Mouse (Mus musculus) MEL (cell line): ENCODE results near the gene Mbd6. TPM values are rescaled to one million over a fixed set of nuclear protein-coding genes. Genes with fewer than 3 reads are reported as not detected.
"Not testable (repeated sequence)": the region's sequence is repeated elsewhere in the genome, so short reads cannot be mapped to it uniquely, and the experiment has no call there.

ENCODE experiments used
- DNase-seq: peaks from one replicate; pipeline ENCODE4 v3.0.0; 2011; ENCODE audit warnings: low read depth, low spot score
- H3K27ac ChIP-seq: 2 replicates; pipeline ENCODE4 v1.5.1; 2012; ENCODE audit warnings: low read depth, mild to moderate bottlenecking, control low read depth, low read length, moderate library complexity; ENCODE audit not compliant: control insufficient read depth
- H3K27me3 ChIP-seq, 2 experiments: fragments of 150-350 bp in 1 of 2; sonication (generic) in 1 of 2; 2 replicates each; pipeline ENCODE4 v1.6.1; 2012; ENCODE audit warnings: low read length in 2 of 2, mild to moderate bottlenecking in 2 of 2, improper control_type of control experiment in 1 of 2, moderate library complexity in 1 of 2; ENCODE audit not compliant: insufficient read depth in 2 of 2, control insufficient read depth in 1 of 2
- H3K36me3 ChIP-seq, 2 experiments: 2 replicates each; pipeline ENCODE4 v1.6.1; 2012 to 2014; ENCODE audit warnings: low read length in 2 of 2, improper control_type of control experiment in 1 of 2, inconsistent platforms in 1 of 2, mild to moderate bottlenecking in 1 of 2; ENCODE audit not compliant: insufficient read depth in 2 of 2, control insufficient read depth in 1 of 2
- H3K4me1 ChIP-seq, 2 experiments: fragments of 150-350 bp in 1 of 2; sonication (generic) in 1 of 2; 2 replicates each; pipeline ENCODE4 v1.6.1; 2012; ENCODE audit warnings: low read length in 2 of 2, improper control_type of control experiment in 1 of 2, mild to moderate bottlenecking in 1 of 2; ENCODE audit not compliant: insufficient read depth in 2 of 2, control insufficient read depth in 1 of 2
- H3K4me3 ChIP-seq, 2 experiments: fragments of 150-350 bp in 1 of 2; sonication (generic) in 1 of 2; 2 replicates each; pipeline ENCODE4 v1.5.1; 2012; ENCODE audit warnings: low read depth in 2 of 2, low read length in 2 of 2, mild to moderate bottlenecking in 2 of 2, moderate library complexity in 2 of 2, control low read depth in 1 of 2, improper control_type of control experiment in 1 of 2; ENCODE audit not compliant: control insufficient read depth in 1 of 2, insufficient read depth in 1 of 2
- H3K79me2 ChIP-seq: 2 replicates; pipeline ENCODE4 v1.6.1; 2012; ENCODE audit warnings: mild to moderate bottlenecking, low read length, moderate library complexity; ENCODE audit not compliant: control insufficient read depth, poor library complexity, insufficient read depth
- H3K9ac ChIP-seq: 2 replicates; pipeline ENCODE4 v1.6.1; 2012; ENCODE audit warnings: low read depth, mild to moderate bottlenecking, control low read depth, low read length, moderate library complexity; ENCODE audit not compliant: control insufficient read depth, poor library complexity, severe bottlenecking
- H3K9me3 ChIP-seq: fragments of 150-350 bp; sonication (generic); replicated peaks from 2 replicates; pipeline ENCODE4 v1.6.1; 2012; ENCODE audit warnings: mild to moderate bottlenecking, low read length, improper control_type of control experiment, moderate library complexity; ENCODE audit not compliant: insufficient read depth
- CHD1 ChIP-seq: IDR thresholded peaks from 2 replicates; pipeline ENCODE4 v1.6.1; 2012; ENCODE audit warnings: low read depth, mild to moderate bottlenecking, inconsistent platforms, low read length, improper control_type of control experiment
- CHD2 ChIP-seq: IDR thresholded peaks from 2 replicates; pipeline ENCODE4 v1.6.1; 2011; ENCODE audit warnings: low read length, improper control_type of control experiment
- CTCF ChIP-seq, 3 experiments: IDR thresholded peaks in 2 of 3; conservative IDR thresholded peaks in 1 of 3; 2 replicates each; pipeline ENCODE4 v1.5.1; 2011 to 2012; ENCODE audit warnings: low read length in 3 of 3, low read depth in 2 of 3, mild to moderate bottlenecking in 2 of 3, improper control_type of control experiment in 1 of 3, inconsistent platforms in 1 of 3, mixed read lengths in 1 of 3, moderate library complexity in 1 of 3; ENCODE audit not compliant: control insufficient read depth in 1 of 3, insufficient read depth in 1 of 3, poor library complexity in 1 of 3, severe bottlenecking in 1 of 3
- E2F4 ChIP-seq: IDR thresholded peaks from 2 replicates; pipeline ENCODE4 v1.6.1; 2011; ENCODE audit warnings: low read depth, low read length, improper control_type of control experiment, borderline replicate concordance
- EP300 ChIP-seq, 2 experiments: IDR thresholded peaks; 2 replicates each; pipeline ENCODE4 v1.6.1; 2011; ENCODE audit warnings: improper control_type of control experiment in 2 of 2, low read length in 2 of 2, low read depth in 1 of 2, mild to moderate bottlenecking in 1 of 2
- ETS1 ChIP-seq: IDR thresholded peaks from 2 replicates; pipeline ENCODE4 v1.6.1; 2012; ENCODE audit warnings: low read depth, mild to moderate bottlenecking, inconsistent platforms, low read length, improper control_type of control experiment, moderate library complexity
- GABPA ChIP-seq: IDR thresholded peaks from 2 replicates; pipeline ENCODE4 v1.6.1; 2012; ENCODE audit warnings: low read depth, mild to moderate bottlenecking, inconsistent platforms, low read length, improper control_type of control experiment, moderate library complexity
- HCFC1 ChIP-seq: IDR thresholded peaks from 2 replicates; pipeline ENCODE4 v1.6.1; 2012; ENCODE audit warnings: low read depth, mild to moderate bottlenecking, inconsistent platforms, low read length, improper control_type of control experiment, moderate library complexity
- JUND ChIP-seq: IDR thresholded peaks from 2 replicates; pipeline ENCODE4 v1.6.1; 2011; ENCODE audit warnings: low read depth, mild to moderate bottlenecking, improper control_type of control experiment, low read length
- KAT2A ChIP-seq: conservative IDR thresholded peaks from 2 replicates; pipeline ENCODE4 v1.6.1; 2012; ENCODE audit warnings: low read depth, low read length, improper control_type of control experiment, inconsistent platforms
- MAFK ChIP-seq: IDR thresholded peaks from 2 replicates; pipeline ENCODE4 v1.6.1; 2011; ENCODE audit warnings: low read depth, mild to moderate bottlenecking, low read length, improper control_type of control experiment, borderline replicate concordance
- MAX ChIP-seq: IDR thresholded peaks from 2 replicates; pipeline ENCODE4 v1.6.1; 2011; ENCODE audit warnings: low read length, improper control_type of control experiment
- MEF2A ChIP-seq: IDR thresholded peaks from 2 replicates; pipeline ENCODE4 v1.6.1; 2014; ENCODE audit warnings: low read depth, mild to moderate bottlenecking, inconsistent platforms, low read length, improper control_type of control experiment; ENCODE audit not compliant: poor library complexity, insufficient replicate concordance, severe bottlenecking; ENCODE audit errors: extremely low read depth
- MXI1 ChIP-seq: IDR thresholded peaks from 2 replicates; pipeline ENCODE4 v1.6.1; 2011; ENCODE audit warnings: mild to moderate bottlenecking, low read depth, low read length, improper control_type of control experiment
- MYC ChIP-seq: IDR thresholded peaks from 2 replicates; pipeline ENCODE4 v1.6.1; 2011; ENCODE audit warnings: low read depth, mild to moderate bottlenecking, low read length, improper control_type of control experiment, moderate library complexity
- POLR2A ChIP-seq, 2 experiments: IDR thresholded peaks; 2 replicates each; pipeline ENCODE4 v1.6.1; 2011 to 2012; ENCODE audit warnings: low read length in 2 of 2, mild to moderate bottlenecking in 2 of 2, control low read depth in 1 of 2, improper control_type of control experiment in 1 of 2, low read depth in 1 of 2, moderate library complexity in 1 of 2; ENCODE audit not compliant: control insufficient read depth in 1 of 2, insufficient read depth in 1 of 2, poor library complexity in 1 of 2
- RAD21 ChIP-seq: IDR thresholded peaks from 2 replicates; pipeline ENCODE4 v1.6.1; 2011; ENCODE audit warnings: mild to moderate bottlenecking, low read depth, low read length, improper control_type of control experiment
- RCOR1 ChIP-seq: IDR thresholded peaks from 2 replicates; pipeline ENCODE4 v1.6.1; 2012; ENCODE audit warnings: low read depth, mild to moderate bottlenecking, inconsistent platforms, low read length, improper control_type of control experiment
- SMC3 ChIP-seq: IDR thresholded peaks from 2 replicates; pipeline ENCODE4 v1.6.1; 2011; ENCODE audit warnings: low read depth, low read length, improper control_type of control experiment
- TAL1 ChIP-seq: IDR thresholded peaks from 2 replicates; pipeline ENCODE4 v1.6.1; 2012; ENCODE audit warnings: mild to moderate bottlenecking, inconsistent platforms, low read length, moderate library complexity, mixed read lengths
- UBTF ChIP-seq: IDR thresholded peaks from 2 replicates; pipeline ENCODE4 v1.6.1; 2012; ENCODE audit warnings: low read depth, mild to moderate bottlenecking, inconsistent platforms, low read length, improper control_type of control experiment, moderate library complexity, borderline replicate concordance; ENCODE audit not compliant: insufficient read depth
- USF2 ChIP-seq, 2 experiments: IDR thresholded peaks; 2 replicates each; pipeline ENCODE4 v1.6.1; 2011 to 2012; ENCODE audit warnings: improper control_type of control experiment in 2 of 2, low read length in 2 of 2, borderline replicate concordance in 1 of 2, inconsistent platforms in 1 of 2, low read depth in 1 of 2, mild to moderate bottlenecking in 1 of 2; ENCODE audit not compliant: insufficient read depth in 1 of 2
- ZMIZ1 ChIP-seq: IDR thresholded peaks from 2 replicates; pipeline ENCODE4 v1.6.1; 2012; ENCODE audit warnings: low read depth, mild to moderate bottlenecking, inconsistent platforms, low read length, improper control_type of control experiment, moderate library complexity
- polyA plus RNA-seq, 2 experiments: library from polyadenylated mRNA; stranded (reverse) in 1 of 2; unstranded in 1 of 2; fragments of >175 nt in 1 of 2; fragments of >200 nt in 1 of 2; gene quantifications; 2 replicates each; pipeline versions ENCODE4 v1.2.1 to v1.2.4; 2012; ENCODE audit warnings: low replicate concordance in 2 of 2, low read depth in 1 of 2; ENCODE audit not compliant: insufficient read length in 2 of 2, insufficient read depth in 1 of 2, missing spikeins in 1 of 2
- total RNA-seq: library from RNA; depleted of rRNA; stranded (reverse); fragments of 300-350 nt; gene quantifications from 2 replicates; pipeline ENCODE4 v1.2.3, GENCODE M21; 2012

Mbd6 gene
- total and polyA plus RNA-seq, 3 experiments: 4.2 to 44.8 TPM; not detected in 1

- TF ChIP-seq MAFK: no peak
- no peak for TF ChIP-seq USF2 (IDR thresholded peaks at IDR 0.05; ENCODE audit: borderline replicate concordance in 1 of 2, insufficient read depth in 1 of 2, low read depth in 1 of 2, low read length in 2 of 2)
- TF ChIP-seq HCFC1: peak; percentile 98
- no peak for TF ChIP-seq JUND
- peak; percentile 55; the same call in 1 of the 2 replicates for TF ChIP-seq E2F4
- no peak for TF ChIP-seq GABPA
These were observed 22.9 kb upstream of the Mbd6 start, which contains the start of gene Mars (continued) for GRCm38 (mm10) chr10:127311476-127312355.

GRCm38 (mm10) chr10:127310523-127311475, 22.0 kb upstream of the Mbd6 start:
- peak overlapping the region; percentile 75 for H3K27ac ChIP-seq
- peaks cover 3 to 16% of the 10 kb centered on the region in 2 experiments; a peak in 3 of 4 replicates for H3K4me1 ChIP-seq
- peak overlapping the region; percentile 76 to 80 for H3K4me3 ChIP-seq
- H3K9me3 ChIP-seq: no peaks in the 10 kb centered on the region
- H3K9ac ChIP-seq: peak overlapping the region; percentile 95
- peak; percentile 71 for DNase-seq
- TF ChIP-seq MEF2A (no peak), MYC (0 out of 2 replicates have a peak, but pooled peaks have one; percentile 14), TAL1 (peak; percentile 46), ZMIZ1 (no peak), RCOR1 (no peak), CHD2 (no peak), POLR2A (IDR thresholded peaks at IDR 0.05; ENCODE audit: control insufficient read depth in 1 of 2, insufficient read depth in 1 of 2, low read depth in 1 of 2, low read length in 2 of 2, poor library complexity in 1 of 2) (no peak), RAD21 (no peak), KAT2A (no peak), UBTF (no peak), SMC3 (no peak), EP300 (IDR thresholded peaks at IDR 0.05; ENCODE audit: low read depth in 1 of 2, low read length in 2 of 2) (no peak), ETS1 (no peak), CHD1 (0 out of 2 replicates have a peak, but pooled peaks have one; percentile 89), MXI1 (peak; percentile 72), CTCF (IDR thresholded peaks at IDR 0.05 in 2 of 3, conservative IDR thresholded peaks at IDR 0.05 in 1 of 3; ENCODE audit: control insufficient read depth in 1 of 3, insufficient read depth in 1 of 3, low read depth in 2 of 3, low read length in 3 of 3, poor library complexity in 1 of 3, severe bottlenecking in 1 of 3) (no peak), MAX (peak; percentile 57; the same call in 1 of the 2 replicates)
- no peaks in the 10 kb centered on the region for H3K27me3 ChIP-seq
- H3K79me2 ChIP-seq: peaks cover 29% of the 10 kb centered on the region
- peaks cover 13 to 18% of the 10 kb centered on the region in 2 experiments for H3K36me3 ChIP-seq

GRCm38 (mm10) chr10:127309167-127309566, 20.3 kb upstream of the Mbd6 start:
- H3K36me3 ChIP-seq: peaks cover 18% of the 10 kb centered on the region in 2 experiments
- H3K9ac ChIP-seq, DNase-seq, H3K9me3 ChIP-seq, H3K27me3 ChIP-seq, H3K4me3 ChIP-seq, H3K27ac ChIP-seq: not testable (repeated sequence)
- H3K4me1 ChIP-seq: peaks cover 3 to 16% of the 10 kb centered on the region in 2 experiments; a peak in 3 of 4 replicates
- H3K79me2 ChIP-seq: peaks cover 29% of the 10 kb centered on the region
